Mouse (Mus musculus): ENCODE data around the gene Rassf4. TPM values are rescaled to one million over a fixed set of nuclear protein-coding genes. Genes with fewer than 3 reads are reported as not detected.

The Rassf4 gene
- total and polyA plus RNA-seq, 3 experiments: 0.08 TPM; not detected in 1

GRCm38 (mm10) chr6:116668682-116669470 is 4.9 kb downstream of the Rassf4 start:
- no peak for TF ChIP-seq ZKSCAN1 (IDR thresholded peaks at IDR 0.05; ENCODE audit: low read depth, low read length)
- no peak for TF ChIP-seq TBP (IDR thresholded peaks at IDR 0.05; ENCODE audit: low read depth, low read length)
- TF ChIP-seq BHLHE40 (IDR thresholded peaks at IDR 0.05; ENCODE audit: borderline replicate concordance, low read depth, low read length): no peak
- TF ChIP-seq GABPA (IDR thresholded peaks at IDR 0.05; ENCODE audit: low read depth, low read length): no peak
- TF ChIP-seq EP300 (IDR thresholded peaks at IDR 0.05; ENCODE audit: low read depth in 1 of 2, low read length in 2 of 2): no peak
- no peak for TF ChIP-seq POLR2AphosphoS5 (IDR thresholded peaks at IDR 0.05; ENCODE audit: borderline replicate concordance, low read depth, low read length)
- TF ChIP-seq ZC3H11A (IDR thresholded peaks at IDR 0.05; ENCODE audit: low read depth, low read length): no peak
- TF ChIP-seq UBTF (IDR thresholded peaks at IDR 0.05; ENCODE audit: borderline replicate concordance, insufficient read depth, low read depth, low read length): no peak
- no peak for TF ChIP-seq JUND (IDR thresholded peaks at IDR 0.05; ENCODE audit: low read depth, low read length)
- no peak for TF ChIP-seq HCFC1 (IDR thresholded peaks at IDR 0.05; ENCODE audit: low read depth, low read length)
- no peak for TF ChIP-seq MAX (IDR thresholded peaks at IDR 0.05; ENCODE audit: low read length)
- no peak for TF ChIP-seq SIN3A (IDR thresholded peaks at IDR 0.05; ENCODE audit: low read length)
- no peak for TF ChIP-seq RCOR1 (IDR thresholded peaks at IDR 0.05; ENCODE audit: low read depth, low read length)
- TF ChIP-seq MEF2A (IDR thresholded peaks at IDR 0.05; ENCODE audit: extremely low read depth, insufficient replicate concordance, low read depth, low read length, poor library complexity, severe bottlenecking): no peak
- no peak overlapping the region for H3K4me3 ChIP-seq (ENCODE audit: control insufficient read depth in 1 of 2, insufficient read depth in 1 of 2, low read depth in 2 of 2, low read length in 2 of 2)
- no peaks in the 10 kb centered on the region for H3K9me3 ChIP-seq (replicated peaks; ENCODE audit: insufficient read depth, low read length)
- DNase-seq (ENCODE audit: low read depth, low spot score): no peak
- no peak overlapping the region for H3K9ac ChIP-seq (ENCODE audit: control insufficient read depth, low read depth, low read length, poor library complexity, severe bottlenecking)
- no peaks in the 10 kb centered on the region for H3K36me3 ChIP-seq (ENCODE audit: control insufficient read depth in 1 of 2, insufficient read depth in 2 of 2, low read length in 2 of 2)
- no peak overlapping the region for H3K27ac ChIP-seq (ENCODE audit: control insufficient read depth, low read depth, low read length)
- no peaks in the 10 kb centered on the region for H3K27me3 ChIP-seq (ENCODE audit: control insufficient read depth in 1 of 2, insufficient read depth in 2 of 2, low read length in 2 of 2)
- no peaks in the 10 kb centered on the region for H3K4me1 ChIP-seq (ENCODE audit: control insufficient read depth in 1 of 2, insufficient read depth in 2 of 2, low read length in 2 of 2)
- no peaks in the 10 kb centered on the region for H3K79me2 ChIP-seq (ENCODE audit: control insufficient read depth, insufficient read depth, low read length, poor library complexity)

GRCm38 (mm10) chr6:116667382-116667781 is 6.4 kb downstream of the Rassf4 start:
- no peaks in the 10 kb centered on the region for H3K9me3 ChIP-seq (replicated peaks; ENCODE audit: insufficient read depth, low read length)
- H3K36me3 ChIP-seq (ENCODE audit: control insufficient read depth in 1 of 2, insufficient read depth in 2 of 2, low read length in 2 of 2): no peaks in the 10 kb centered on the region
- H3K79me2 ChIP-seq (ENCODE audit: control insufficient read depth, insufficient read depth, low read length, poor library complexity): no peaks in the 10 kb centered on the region
- no peak for TF ChIP-seq MYB (IDR thresholded peaks at IDR 0.05; ENCODE audit: low read depth, low read length)
- TF ChIP-seq NELFE (IDR thresholded peaks at IDR 0.05; ENCODE audit: low read depth, low read length): no peak
- no peak for TF ChIP-seq MXI1 (IDR thresholded peaks at IDR 0.05; ENCODE audit: low read depth, low read length)
- TF ChIP-seq EP300 (IDR thresholded peaks at IDR 0.05; ENCODE audit: low read depth in 1 of 2, low read length in 2 of 2): no peak
- TF ChIP-seq MEF2A (IDR thresholded peaks at IDR 0.05; ENCODE audit: extremely low read depth, insufficient replicate concordance, low read depth, low read length, poor library complexity, severe bottlenecking): no peak
- TF ChIP-seq NRF1 (IDR thresholded peaks at IDR 0.05; ENCODE audit: insufficient read depth, low read depth, low read length, poor library complexity, severe bottlenecking): no peak
- TF ChIP-seq ETS1 (IDR thresholded peaks at IDR 0.05; ENCODE audit: low read depth, low read length): no peak
- no peak for TF ChIP-seq MAZ (IDR thresholded peaks at IDR 0.05; ENCODE audit: low read depth, low read length)
- TF ChIP-seq HCFC1 (IDR thresholded peaks at IDR 0.05; ENCODE audit: low read depth, low read length): no peak
- no peak for TF ChIP-seq CTCF (IDR thresholded peaks at IDR 0.05 in 2 of 3, conservative IDR thresholded peaks at IDR 0.05 in 1 of 3; ENCODE audit: control insufficient read depth in 1 of 3, insufficient read depth in 1 of 3, low read depth in 2 of 3, low read length in 3 of 3, poor library complexity in 1 of 3, severe bottlenecking in 1 of 3)
- no peak for TF ChIP-seq POLR2AphosphoS5 (IDR thresholded peaks at IDR 0.05; ENCODE audit: borderline replicate concordance, low read depth, low read length)
- no peak for TF ChIP-seq E2F4 (IDR thresholded peaks at IDR 0.05; ENCODE audit: borderline replicate concordance, low read depth, low read length)
- no peak for TF ChIP-seq KAT2A (conservative IDR thresholded peaks at IDR 0.05; ENCODE audit: low read depth, low read length)
- TF ChIP-seq CHD1 (IDR thresholded peaks at IDR 0.05; ENCODE audit: low read depth, low read length): no peak
- TF ChIP-seq RCOR1 (IDR thresholded peaks at IDR 0.05; ENCODE audit: low read depth, low read length): no peak
- no peak for TF ChIP-seq BHLHE40 (IDR thresholded peaks at IDR 0.05; ENCODE audit: borderline replicate concordance, low read depth, low read length)
- no peak for TF ChIP-seq CHD2 (IDR thresholded peaks at IDR 0.05; ENCODE audit: low read length)
- no peak for TF ChIP-seq MAX (IDR thresholded peaks at IDR 0.05; ENCODE audit: low read length)
- no peaks in the 10 kb centered on the region for H3K4me1 ChIP-seq (ENCODE audit: control insufficient read depth in 1 of 2, insufficient read depth in 2 of 2, low read length in 2 of 2)
- H3K4me3 ChIP-seq (ENCODE audit: control insufficient read depth in 1 of 2, insufficient read depth in 1 of 2, low read depth in 2 of 2, low read length in 2 of 2): no peak overlapping the region
- no peak overlapping the region for H3K27ac ChIP-seq (ENCODE audit: control insufficient read depth, low read depth, low read length)
- no peak overlapping the region for H3K9ac ChIP-seq (ENCODE audit: control insufficient read depth, low read depth, low read length, poor library complexity, severe bottlenecking)
- no peak for DNase-seq (ENCODE audit: low read depth, low spot score)
- no peaks in the 10 kb centered on the region for H3K27me3 ChIP-seq (ENCODE audit: control insufficient read depth in 1 of 2, insufficient read depth in 2 of 2, low read length in 2 of 2)

All from MEL (cell line).